Mouse (Mus musculus) lung, embryonic 15.5 days (tissue): Measurements from ENCODE around the gene Plpp6. TPM values are rescaled to one million over a fixed set of nuclear protein-coding genes. Genes with fewer than 3 reads are reported as not detected.

Source experiments
- ATAC-seq: fragments of 200-750 bp; cut with Nextera tagmentation; 2 replicates; pipeline ENCODE4 v1.8.0; 2017; ENCODE audit warnings: moderate number of reproducible peaks, borderline replicate concordance; ENCODE audit not compliant: low FRiP score, low TSS enrichment; ENCODE audit errors: extremely low read depth
- H3K27ac ChIP-seq: fragments of 300-500 bp; sonication (generic); 2 replicates; pipeline ENCODE4 v1.5.1; 2015; ENCODE audit warnings: moderate library complexity, mild to moderate bottlenecking, inconsistent platforms
- H3K27me3 ChIP-seq: fragments of 300-500 bp; sonication (generic); 2 replicates; pipeline ENCODE4 v1.6.1; 2015; ENCODE audit warnings: inconsistent platforms
- H3K36me3 ChIP-seq: fragments of 300-500 bp; sonication (generic); 2 replicates; pipeline ENCODE4 v1.6.1; 2015; ENCODE audit warnings: inconsistent platforms
- H3K4me1 ChIP-seq: fragments of 300-500 bp; sonication (generic); 2 replicates; pipeline ENCODE4 v1.6.1; 2015; ENCODE audit warnings: inconsistent platforms
- H3K4me2 ChIP-seq: fragments of 300-500 bp; sonication (generic); 2 replicates; pipeline ENCODE4 v1.6.1; 2015; ENCODE audit warnings: inconsistent platforms, mild to moderate bottlenecking, moderate library complexity
- H3K4me3 ChIP-seq: fragments of 300-500 bp; sonication (generic); 2 replicates; pipeline ENCODE4 v1.5.1; 2015; ENCODE audit warnings: mild to moderate bottlenecking, inconsistent platforms
- H3K9ac ChIP-seq: fragments of 300-500 bp; sonication (generic); 2 replicates; pipeline ENCODE4 v1.6.1; 2015; ENCODE audit warnings: inconsistent platforms
- H3K9me3 ChIP-seq: fragments of 300-500 bp; sonication (generic); 2 replicates; pipeline ENCODE4 v1.6.1; 2016; ENCODE audit warnings: inconsistent platforms
- WGBS: fragments of 180-500 bp; shearing (Covaris S2); methylation state at CpG from one replicate; pipeline ENCODE4 v1.1.7; 2015; 5-methylcytosine and 5-hydroxymethylcytosine counted together
- polyA plus RNA-seq: library from polyadenylated mRNA; unstranded; fragments of >200 nt; fragmentation: Nextera tagmentation; extraction: Ambion mirVana; gene quantifications from 2 replicates; pipeline ENCODE4 v1.2.1, GENCODE M21; 2015

The Plpp6 gene
- polyA plus RNA-seq, 1 experiment from 2014 or later: 7.0 TPM

DNA sequence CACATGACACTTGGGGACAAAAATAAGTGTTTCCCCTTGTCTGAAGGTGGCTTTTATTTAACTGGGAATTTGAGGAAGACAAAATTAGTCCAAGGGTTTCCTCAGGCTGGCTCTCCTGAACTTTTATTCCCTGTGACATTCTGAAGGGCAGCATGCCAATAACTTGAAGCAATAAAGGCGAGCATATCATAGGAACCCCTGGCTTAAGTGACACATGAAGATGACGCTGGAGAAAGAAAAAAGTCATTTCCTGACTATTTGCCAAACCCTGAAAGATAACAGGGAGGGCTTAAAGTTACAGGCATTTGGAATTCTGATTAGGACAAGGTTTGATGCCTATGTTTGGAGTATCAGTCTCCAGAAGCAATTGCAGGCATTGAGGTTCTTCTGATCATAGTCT is 16.4 kb upstream of the Plpp6 start:
- Histone ChIP-seq H3K4me3 (no peak overlapping the region), H3K9me3 (no peaks in the 10 kb centered on the region), H3K36me3 (no peaks in the 10 kb centered on the region), H3K4me2 (no peak overlapping the region), H3K27me3 (no peaks in the 10 kb centered on the region), H3K4me1 (no peaks in the 10 kb centered on the region), H3K27ac (no peak overlapping the region), H3K9ac (no peak overlapping the region)
- ATAC-seq: no peak
- WGBS: 13% methylated on average over 2 of the region's 2 CpGs

GRCm38 (mm10) chr19:28951251-28951650 is 12.5 kb upstream of the Plpp6 start:
- Histone ChIP-seq H3K27me3 (no peaks in the 10 kb centered on the region), H3K4me1 (no peaks in the 10 kb centered on the region), H3K36me3 (no peaks in the 10 kb centered on the region), H3K4me3 (no peak overlapping the region), H3K4me2 (no peak overlapping the region), H3K27ac (no peak overlapping the region), H3K9ac (no peak overlapping the region), H3K9me3 (no peaks in the 10 kb centered on the region)
- WGBS: 79% methylated on average over 5 of the region's 5 CpGs
- ATAC-seq: no peak

DNA sequence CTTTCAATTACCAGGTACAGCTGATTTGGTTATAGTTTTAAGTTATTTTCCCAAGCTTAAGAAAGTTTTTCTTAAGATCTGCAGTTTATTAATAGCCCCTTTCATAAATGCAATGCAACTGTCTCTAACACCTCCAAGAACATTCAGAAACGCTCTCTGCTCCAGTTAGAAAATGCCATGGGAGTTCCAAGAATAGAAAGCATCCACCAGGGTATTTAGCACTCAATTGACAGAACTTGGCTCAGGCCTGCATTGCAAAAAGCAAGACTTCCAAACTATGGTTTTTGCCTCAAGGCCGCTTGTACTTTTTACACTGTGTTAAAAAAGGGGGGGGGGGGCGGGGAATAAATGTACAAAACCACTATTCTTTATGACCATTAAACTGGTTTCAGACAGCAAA is 640 bp upstream of the Plpp6 start:
- Histone ChIP-seq H3K9ac (no peak overlapping the region), H3K4me3 (peak overlapping the region; percentile 90), H3K4me1 (peaks cover 16% of the 10 kb centered on the region), H3K4me2 (peak overlapping the region; percentile 93), H3K36me3 (no peaks in the 10 kb centered on the region), H3K9me3 (no peaks in the 10 kb centered on the region), H3K27ac (peak overlapping the region; percentile 76), H3K27me3 (no peaks in the 10 kb centered on the region)
- WGBS: 32% methylated on average over 3 of the region's 3 CpGs
- 0 out of 2 replicates have a peak, but pooled peaks have one; percentile 31 for ATAC-seq

DNA sequence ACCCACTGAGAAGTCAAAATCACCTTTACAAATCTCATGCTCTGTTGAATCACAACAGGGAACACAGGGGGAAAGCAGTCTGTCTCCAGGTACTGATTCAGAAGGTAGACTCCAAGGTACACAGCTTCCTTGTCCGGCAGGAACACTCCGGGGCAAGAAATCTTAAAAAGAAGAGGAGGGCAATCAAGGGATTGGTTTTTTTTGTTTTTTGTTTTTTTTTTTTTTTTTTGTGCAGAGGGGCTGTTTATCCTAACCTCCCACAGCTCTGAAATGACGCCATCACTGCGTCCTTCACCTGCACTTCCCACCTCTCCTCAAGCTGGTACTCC is 276 bp upstream of the Plpp6 start:
- peak overlapping the region; percentile 90 for H3K4me3 ChIP-seq
- H3K9ac ChIP-seq: peak overlapping the region; percentile 82
- no peaks in the 10 kb centered on the region for H3K9me3 ChIP-seq
- H3K27ac ChIP-seq: peak overlapping the region; percentile 76
- H3K4me1 ChIP-seq: peaks cover 16% of the 10 kb centered on the region
- H3K36me3 ChIP-seq: no peaks in the 10 kb centered on the region
- H3K4me2 ChIP-seq: peak overlapping the region; percentile 93
- 2% methylated on average over 4 of the region's 4 CpGs for WGBS
- no peak for ATAC-seq
- no peaks in the 10 kb centered on the region for H3K27me3 ChIP-seq

DNA sequence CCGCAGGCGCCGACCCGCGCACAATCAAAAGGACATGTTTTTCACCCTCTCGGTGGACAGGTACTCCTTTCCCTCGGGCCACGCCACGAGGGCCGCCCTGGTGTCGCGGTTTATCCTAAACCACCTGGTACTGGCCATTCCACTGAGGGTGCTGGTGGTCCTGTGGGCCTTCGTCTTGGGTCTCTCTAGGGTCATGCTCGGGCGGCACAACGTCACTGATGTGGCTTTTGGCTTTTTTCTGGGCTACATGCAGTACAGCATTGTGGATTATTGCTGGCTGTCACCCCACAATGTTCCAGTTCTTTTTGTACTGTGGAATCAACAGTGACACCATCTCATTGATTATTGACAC is 775 bp downstream of the Plpp6 start:
- ATAC-seq: no peak
- H3K4me3 ChIP-seq: peak overlapping the region; percentile 90
- H3K9ac ChIP-seq: peak overlapping the region; percentile 82
- H3K4me1 ChIP-seq: peaks cover 16% of the 10 kb centered on the region
- H3K36me3 ChIP-seq: no peaks in the 10 kb centered on the region
- no peaks in the 10 kb centered on the region for H3K27me3 ChIP-seq
- H3K9me3 ChIP-seq: no peaks in the 10 kb centered on the region
- 7% methylated on average over 16 of the region's 16 CpGs for WGBS
- H3K27ac ChIP-seq: no peak overlapping the region
- peak overlapping the region; percentile 93 for H3K4me2 ChIP-seq

DNA sequence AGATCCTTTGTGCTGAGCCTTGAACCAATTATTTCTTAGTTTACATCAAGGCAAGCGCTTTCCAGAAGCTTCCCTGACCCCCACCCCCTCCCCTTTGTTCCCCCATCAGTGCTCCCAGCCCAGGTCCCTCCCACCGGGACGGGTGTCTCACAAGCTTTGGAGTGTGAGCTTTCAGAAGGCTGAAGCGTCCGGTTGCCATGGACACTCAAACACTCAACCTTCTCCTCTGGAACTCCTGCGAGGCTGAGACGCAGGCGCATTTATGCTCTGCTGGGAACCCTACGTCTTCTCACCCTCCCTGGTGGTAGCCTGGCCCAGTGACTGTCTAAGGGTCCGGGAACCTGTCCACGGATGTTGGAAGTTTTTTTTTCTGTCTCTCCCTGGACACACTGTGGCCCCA is 3.9 kb downstream of the Plpp6 start, which contains the start of gene 4430402I18Rik:
Gene 4430402I18Rik (minus strand): TSS at position 149 of the 400 bp plus-strand sequence.
- Histone ChIP-seq H3K27ac (no peak within 1 kb of the TSS), H3K9ac (no peak within 1 kb of the TSS), H3K4me2 (no peak within 1 kb of the TSS; the same call in 1 of the 2 replicates), H3K27me3 (no peaks in the 10 kb centered on the region), H3K4me1 (peaks cover 16% of the 10 kb centered on the region), H3K36me3 (no peaks in the 10 kb centered on the region), H3K4me3 (no peak within 1 kb of the TSS), H3K9me3 (no peaks in the 10 kb centered on the region)
- ATAC-seq: peak; percentile 58; the same call in 1 of the 2 replicates
- 6% methylated on average over 11 of the region's 11 CpGs for WGBS

DNA sequence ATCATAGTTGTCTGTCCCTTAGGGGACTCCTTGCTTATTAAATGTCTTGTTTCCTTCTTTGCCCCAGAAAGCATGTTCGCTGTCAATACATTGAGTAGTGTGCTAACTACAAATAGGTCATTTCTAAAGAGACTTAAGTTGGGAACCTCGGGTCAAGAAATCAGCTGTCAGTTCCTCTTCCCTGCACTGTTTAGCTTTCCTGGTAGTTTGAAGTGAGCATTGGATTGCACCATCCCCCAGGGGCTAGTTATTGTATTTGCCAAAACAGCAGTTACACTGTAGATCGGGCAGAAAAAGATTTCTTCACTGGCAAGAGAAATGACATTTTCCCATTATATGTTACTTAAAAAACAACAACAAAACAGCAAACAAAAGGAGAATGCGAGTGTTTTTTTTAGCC is 4.4 kb downstream of the Plpp6 start:
- WGBS: 66% methylated on average over 4 of the region's 4 CpGs
- Histone ChIP-seq H3K9me3 (no peaks in the 10 kb centered on the region), H3K4me1 (peaks cover 16% of the 10 kb centered on the region), H3K27ac (no peak overlapping the region), H3K4me3 (no peak overlapping the region), H3K9ac (no peak overlapping the region), H3K36me3 (no peaks in the 10 kb centered on the region), H3K27me3 (no peaks in the 10 kb centered on the region), H3K4me2 (no peak overlapping the region)
- no peak for ATAC-seq

- no peak overlapping the region for H3K27ac ChIP-seq
- H3K9ac ChIP-seq: no peak overlapping the region
- H3K36me3 ChIP-seq: no peaks in the 10 kb centered on the region
- no peak overlapping the region for H3K4me3 ChIP-seq
- no peak for ATAC-seq
- peaks cover 15% of the 10 kb centered on the region for H3K4me1 ChIP-seq
- H3K27me3 ChIP-seq: no peaks in the 10 kb centered on the region
- H3K9me3 ChIP-seq: no peaks in the 10 kb centered on the region
- no peak overlapping the region for H3K4me2 ChIP-seq
- 85% methylated on average over 5 of the region's 5 CpGs for WGBS
These were observed 5.5 kb downstream of the Plpp6 start for GRCm38 (mm10) chr19:28969231-28969630.

- H3K4me1 ChIP-seq: peaks cover 9% of the 10 kb centered on the region; the same call in 1 of the 2 replicates
- H3K27ac ChIP-seq: no peak overlapping the region
- H3K27me3 ChIP-seq: 0 out of 2 replicates have a peak, but pooled peaks cover 5% of the 10 kb centered on the region
- no peaks in the 10 kb centered on the region for H3K36me3 ChIP-seq
- 39% methylated on average over 11 of the region's 11 CpGs for WGBS
- H3K4me2 ChIP-seq: no peak overlapping the region
- H3K9ac ChIP-seq: no peak overlapping the region
- ATAC-seq: no peak
- no peak overlapping the region for H3K4me3 ChIP-seq
- H3K9me3 ChIP-seq: no peaks in the 10 kb centered on the region
These were observed 6.5 kb downstream of the Plpp6 start for GRCm38 (mm10) chr19:28970251-28970650.

DNA sequence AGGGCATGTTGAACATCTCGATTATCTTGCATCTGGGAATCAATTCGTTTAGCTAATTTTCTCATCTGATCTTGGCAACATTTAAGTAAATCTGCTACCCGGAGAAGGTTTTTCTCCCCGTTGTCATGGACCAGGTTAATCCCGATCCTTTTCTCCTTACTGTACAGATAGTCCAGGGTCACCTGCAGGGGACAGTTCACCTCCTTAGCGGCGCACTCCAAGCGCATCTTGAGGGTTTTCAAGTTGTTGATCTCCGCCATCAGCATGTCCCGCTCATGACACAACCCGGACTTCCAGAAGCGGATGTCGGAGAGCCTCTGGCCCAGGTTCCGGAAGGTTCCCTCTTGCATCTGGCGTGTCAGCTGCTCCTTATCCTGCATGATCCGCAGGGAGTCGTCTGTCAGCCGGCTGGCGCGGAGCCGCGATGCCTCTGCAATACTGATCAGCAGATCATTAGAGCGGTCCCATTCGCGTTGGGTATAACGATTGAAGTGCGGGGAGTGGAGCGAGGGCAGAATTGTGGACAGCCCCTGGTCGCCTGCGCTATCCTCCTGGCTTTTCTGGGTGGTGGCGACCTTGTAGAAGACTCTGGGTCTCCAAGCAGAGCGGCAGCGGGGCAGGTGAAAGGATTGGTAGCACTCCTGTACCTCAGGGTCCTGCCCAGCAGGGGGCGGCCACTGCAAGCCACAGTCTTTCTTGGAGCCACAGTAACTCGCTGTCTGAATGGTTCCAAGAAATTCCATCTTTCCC is 11.3 kb downstream of the Plpp6 start:
- WGBS: 15% methylated on average over 35 of the region's 35 CpGs
- no peaks in the 10 kb centered on the region for H3K36me3 ChIP-seq
- H3K27me3 ChIP-seq: 0 out of 2 replicates have a peak, but pooled peaks cover 5% of the 10 kb centered on the region
- H3K4me1 ChIP-seq: no peaks in the 10 kb centered on the region
- no peak overlapping the region for H3K9ac ChIP-seq
- H3K9me3 ChIP-seq: no peaks in the 10 kb centered on the region
- H3K4me2 ChIP-seq: peak overlapping the region; percentile 65
- peak; percentile 67; the same call in 1 of the 2 replicates for ATAC-seq
- peak overlapping the region; percentile 33 for H3K4me3 ChIP-seq
- H3K27ac ChIP-seq: no peak overlapping the region

DNA sequence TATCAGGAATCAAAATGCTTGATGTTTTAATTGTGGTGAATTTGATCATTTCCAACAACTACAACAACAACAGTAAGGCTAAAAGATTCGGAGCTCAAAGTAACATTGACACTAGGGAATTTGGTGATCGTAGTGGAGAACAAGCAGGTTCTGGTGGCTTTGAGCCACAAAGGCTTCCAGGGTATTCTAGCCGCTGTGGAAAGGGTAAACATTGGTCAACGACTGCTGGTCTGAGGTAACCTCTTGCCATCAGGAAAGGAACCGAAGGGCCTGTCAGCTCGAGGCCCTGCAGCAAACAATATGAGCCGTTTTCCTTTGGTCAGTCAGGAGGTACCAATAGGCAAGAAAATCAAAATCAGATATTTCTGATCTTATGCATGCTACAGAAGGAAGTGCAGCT is 18.9 kb downstream of the Plpp6 start:
- ATAC-seq: no peak
- no peak overlapping the region for H3K4me3 ChIP-seq
- no peaks in the 10 kb centered on the region for H3K4me1 ChIP-seq
- H3K36me3 ChIP-seq: no peaks in the 10 kb centered on the region
- no peak overlapping the region for H3K4me2 ChIP-seq
- no peaks in the 10 kb centered on the region for H3K27me3 ChIP-seq
- WGBS: 57% methylated on average over 7 of the region's 7 CpGs
- H3K27ac ChIP-seq: no peak overlapping the region
- H3K9me3 ChIP-seq: no peaks in the 10 kb centered on the region
- H3K9ac ChIP-seq: no peak overlapping the region

- Histone ChIP-seq H3K36me3 (peaks cover 8% of the 10 kb centered on the region; the same call in 1 of the 2 replicates), H3K27me3 (no peaks in the 10 kb centered on the region), H3K27ac (no peak overlapping the region), H3K9ac (peak overlapping the region; percentile 75), H3K4me3 (peak overlapping the region; percentile 68), H3K4me1 (peaks cover 14% of the 10 kb centered on the region; the same call in 1 of the 2 replicates), H3K4me2 (peak overlapping the region; percentile 72), H3K9me3 (no peaks in the 10 kb centered on the region)
- WGBS: 36% methylated on average over 8 of the region's 8 CpGs
- no peak for ATAC-seq
These were observed 25.8 kb downstream of the Plpp6 start for GRCm38 (mm10) chr19:28989515-28989914.
